Mouse (Mus musculus): ENCODE measurements around the gene Gpr107. TPM values are rescaled to one million over a fixed set of nuclear protein-coding genes. Genes with fewer than 3 reads are reported as not detected.

The Gpr107 gene
- polyA plus RNA-seq, 1 experiment from 2014 or later = 33.7 TPM

DNA sequence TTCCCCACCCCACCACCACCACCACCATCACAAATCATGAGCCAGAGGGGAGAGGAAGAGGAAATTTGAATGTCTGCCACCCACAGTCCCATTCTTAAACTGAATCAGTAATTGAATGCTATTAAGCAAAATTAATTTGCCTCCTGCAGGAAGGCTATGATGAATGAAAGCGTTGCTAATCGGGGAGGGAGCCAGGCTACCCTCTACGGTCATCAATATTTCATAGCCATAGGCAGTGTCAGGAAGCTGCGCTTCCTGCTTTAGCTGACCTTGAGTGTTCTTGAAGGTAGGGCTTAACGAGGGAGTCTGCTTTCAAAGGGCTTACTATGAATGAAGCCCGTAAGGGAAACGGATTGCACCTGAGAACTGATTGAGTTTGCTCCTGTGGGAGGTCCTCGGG, 54.8 kb downstream of the Gpr107 start:
- no peak overlapping the region for H3K4me2 ChIP-seq
- H3K27ac ChIP-seq (replicated peaks) = peak overlapping the region; percentile 46
- peak; percentile 39 for ATAC-seq (ENCODE audit: low FRiP score)
- no peak overlapping the region for H3K4me3 ChIP-seq (replicated peaks)
- peaks cover 32% of the 10 kb centered on the region for H3K36me3 ChIP-seq
- H3K27me3 ChIP-seq (replicated peaks) = no peaks in the 10 kb centered on the region
- 28% methylated on average over 8 of the region's 8 CpGs for WGBS
- H3K9me3 ChIP-seq (replicated peaks) = no peaks in the 10 kb centered on the region
- peaks cover 26% of the 10 kb centered on the region for H3K4me1 ChIP-seq
- H3K9ac ChIP-seq (replicated peaks) = no peak overlapping the region

DNA sequence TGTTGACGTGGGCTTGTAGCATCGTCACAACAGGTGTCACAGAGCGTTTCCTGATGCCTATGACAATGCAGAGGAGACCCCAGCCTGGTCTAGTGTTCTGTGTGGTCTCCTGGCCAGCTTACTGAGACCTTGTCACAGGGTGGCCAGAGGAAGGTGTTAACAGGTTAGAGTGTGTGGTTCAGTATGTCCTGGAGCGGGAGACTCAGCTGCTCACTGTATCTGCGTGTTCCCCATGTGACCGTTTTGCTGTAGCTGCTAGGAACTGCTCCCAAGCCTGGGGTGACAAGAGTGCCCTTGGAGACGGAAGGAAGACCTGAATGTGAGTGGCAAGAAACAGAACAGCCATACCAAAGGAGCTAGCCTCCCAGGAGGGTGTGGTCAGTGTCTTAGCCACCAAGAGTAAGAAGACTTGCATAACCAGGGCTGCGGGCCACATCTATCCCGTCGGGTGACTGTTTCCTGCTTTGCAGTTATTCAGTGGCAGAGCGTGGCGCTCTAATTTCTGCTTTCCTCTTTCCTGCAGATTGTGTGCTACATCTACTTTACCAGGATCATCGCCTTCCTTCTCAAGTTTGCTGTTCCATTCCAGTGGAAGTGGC, 56.5 kb downstream of the Gpr107 start:
- Histone ChIP-seq H3K9ac (replicated peaks) (no peak overlapping the region), H3K36me3 (peaks cover 47% of the 10 kb centered on the region), H3K27me3 (replicated peaks) (no peaks in the 10 kb centered on the region), H3K4me2 (no peak overlapping the region), H3K9me3 (replicated peaks) (no peaks in the 10 kb centered on the region), H3K4me3 (replicated peaks) (no peak overlapping the region), H3K27ac (replicated peaks) (no peak overlapping the region), H3K4me1 (peaks cover 22% of the 10 kb centered on the region)
- no peak for ATAC-seq (ENCODE audit: low FRiP score)
- WGBS = 90% methylated on average over 13 of the region's 13 CpGs

DNA sequence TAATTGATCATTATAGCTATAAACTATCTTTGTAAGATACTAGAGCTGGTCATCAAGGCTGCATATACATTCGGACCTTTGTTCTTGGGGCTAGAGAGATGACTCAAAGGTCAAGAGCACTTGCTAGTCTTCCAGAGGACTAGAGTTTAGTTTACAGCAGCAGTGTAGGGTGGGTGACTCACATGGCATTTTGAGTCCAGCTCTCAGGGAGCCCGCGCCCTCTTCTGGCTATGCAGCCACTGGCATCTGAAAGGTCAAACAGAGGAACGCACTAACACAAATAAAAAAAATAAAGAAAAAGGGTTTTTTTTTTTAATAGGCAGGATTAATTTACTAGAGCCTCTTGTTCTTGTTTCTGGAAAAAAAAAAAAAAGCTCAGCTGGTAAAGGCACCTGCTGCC, 57.4 kb downstream of the Gpr107 start:
- no peak overlapping the region for H3K9ac ChIP-seq (replicated peaks)
- WGBS = 93% methylated on average over 4 of the region's 4 CpGs
- H3K4me2 ChIP-seq = no peak overlapping the region
- no peak overlapping the region for H3K27ac ChIP-seq (replicated peaks)
- H3K36me3 ChIP-seq = peaks cover 55% of the 10 kb centered on the region
- no peaks in the 10 kb centered on the region for H3K27me3 ChIP-seq (replicated peaks)
- H3K4me1 ChIP-seq = peaks cover 22% of the 10 kb centered on the region
- no peak for ATAC-seq (ENCODE audit: low FRiP score)
- H3K9me3 ChIP-seq (replicated peaks) = no peaks in the 10 kb centered on the region
- no peak overlapping the region for H3K4me3 ChIP-seq (replicated peaks)

- Histone ChIP-seq H3K4me3 (replicated peaks) (no peak overlapping the region), H3K9me3 (replicated peaks) (no peaks in the 10 kb centered on the region), H3K27ac (replicated peaks) (no peak overlapping the region), H3K9ac (replicated peaks) (no peak overlapping the region), H3K36me3 (peaks cover 62% of the 10 kb centered on the region), H3K4me1 (peaks cover 21% of the 10 kb centered on the region), H3K27me3 (replicated peaks) (no peaks in the 10 kb centered on the region), H3K4me2 (no peak overlapping the region)
- WGBS = 69% methylated on average over 11 of the region's 11 CpGs
- ATAC-seq (ENCODE audit: low FRiP score) = no peak
Measured at GRCm38 (mm10) chr2:31210144-31210847, 58.2 kb downstream of the Gpr107 start.

- peaks cover 12% of the 10 kb centered on the region for H3K4me1 ChIP-seq
- no peak for ATAC-seq (ENCODE audit: low FRiP score)
- no peaks in the 10 kb centered on the region for H3K9me3 ChIP-seq (replicated peaks)
- H3K27me3 ChIP-seq (replicated peaks) = no peaks in the 10 kb centered on the region
- no peak overlapping the region for H3K27ac ChIP-seq (replicated peaks)
- H3K36me3 ChIP-seq = peaks cover 65% of the 10 kb centered on the region
- no peak overlapping the region for H3K4me3 ChIP-seq (replicated peaks)
- 70% methylated on average over 3 of the region's 3 CpGs for WGBS
- H3K4me2 ChIP-seq = no peak overlapping the region
- H3K9ac ChIP-seq (replicated peaks) = no peak overlapping the region
Measured at GRCm38 (mm10) chr2:31211204-31211603, 59.1 kb downstream of the Gpr107 start.

- Histone ChIP-seq H3K36me3 (peaks cover 49% of the 10 kb centered on the region), H3K9ac (replicated peaks) (no peak overlapping the region), H3K4me2 (no peak overlapping the region), H3K27me3 (replicated peaks) (no peaks in the 10 kb centered on the region), H3K27ac (replicated peaks) (no peak overlapping the region), H3K4me1 (0 out of 2 replicates have a peak, but pooled peaks cover 2% of the 10 kb centered on the region), H3K4me3 (replicated peaks) (no peak overlapping the region), H3K9me3 (replicated peaks) (no peaks in the 10 kb centered on the region)
- 0 out of 2 replicates have a peak, but pooled peaks have one; percentile 37 for ATAC-seq (ENCODE audit: low FRiP score)
- 70% methylated on average over 16 of the region's 16 CpGs for WGBS
Measured at GRCm38 (mm10) chr2:31214211-31214796, 62.2 kb downstream of the Gpr107 start.

DNA sequence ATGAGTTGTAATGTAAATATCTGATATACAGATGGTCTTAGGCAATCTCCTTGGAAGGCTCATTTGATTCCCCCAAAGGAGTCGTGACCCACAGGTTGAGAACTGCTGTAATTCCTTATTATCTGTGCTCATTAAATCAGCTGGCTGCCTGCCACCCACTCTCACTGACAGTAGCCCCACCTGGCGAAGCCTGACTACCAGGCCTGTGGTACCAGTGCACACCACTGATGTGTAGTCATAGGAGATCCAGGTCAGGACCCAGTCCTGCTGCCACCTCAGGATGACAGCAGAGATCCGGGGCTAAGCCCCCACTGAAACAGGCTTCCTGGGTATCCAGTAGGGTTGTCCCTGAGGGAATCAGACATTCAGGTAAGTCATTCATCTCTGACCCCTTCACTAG, 66.5 kb downstream of the Gpr107 start:
- Histone ChIP-seq H3K4me3 (replicated peaks) (no peak overlapping the region), H3K4me1 (no peaks in the 10 kb centered on the region), H3K4me2 (no peak overlapping the region), H3K36me3 (peaks cover 18% of the 10 kb centered on the region), H3K27ac (replicated peaks) (no peak overlapping the region), H3K9me3 (replicated peaks) (no peaks in the 10 kb centered on the region), H3K9ac (replicated peaks) (no peak overlapping the region), H3K27me3 (replicated peaks) (no peaks in the 10 kb centered on the region)
- ATAC-seq (ENCODE audit: low FRiP score) = no peak
- 73% methylated on average over 3 of the region's 3 CpGs for WGBS

DNA sequence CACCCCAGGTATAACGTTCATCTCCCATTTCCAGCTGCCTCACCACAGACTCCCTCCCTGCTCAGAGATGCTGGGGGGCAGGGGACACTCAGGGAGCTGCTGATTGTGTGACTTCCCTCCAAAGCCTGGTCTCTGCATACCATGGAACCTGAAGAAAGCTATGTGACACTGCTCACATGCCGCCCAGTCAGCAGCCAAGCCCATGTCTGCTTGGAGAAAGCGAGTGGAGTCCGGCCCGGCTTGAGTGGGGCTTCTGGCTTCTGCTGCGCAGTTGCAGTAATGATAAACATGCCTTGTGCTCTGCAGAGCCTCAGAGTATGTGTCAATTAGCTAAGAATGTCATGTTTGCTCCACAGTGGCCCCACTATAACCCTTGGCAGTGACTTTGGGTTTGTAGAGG, 67.4 kb downstream of the Gpr107 start:
- ATAC-seq (ENCODE audit: low FRiP score) = no peak
- Histone ChIP-seq H3K9ac (replicated peaks) (no peak overlapping the region), H3K27me3 (replicated peaks) (no peaks in the 10 kb centered on the region), H3K36me3 (peaks cover 11% of the 10 kb centered on the region), H3K27ac (replicated peaks) (no peak overlapping the region), H3K4me2 (no peak overlapping the region), H3K4me1 (no peaks in the 10 kb centered on the region), H3K9me3 (replicated peaks) (no peaks in the 10 kb centered on the region), H3K4me3 (replicated peaks) (no peak overlapping the region)
- WGBS = 91% methylated on average over 6 of the region's 6 CpGs

DNA sequence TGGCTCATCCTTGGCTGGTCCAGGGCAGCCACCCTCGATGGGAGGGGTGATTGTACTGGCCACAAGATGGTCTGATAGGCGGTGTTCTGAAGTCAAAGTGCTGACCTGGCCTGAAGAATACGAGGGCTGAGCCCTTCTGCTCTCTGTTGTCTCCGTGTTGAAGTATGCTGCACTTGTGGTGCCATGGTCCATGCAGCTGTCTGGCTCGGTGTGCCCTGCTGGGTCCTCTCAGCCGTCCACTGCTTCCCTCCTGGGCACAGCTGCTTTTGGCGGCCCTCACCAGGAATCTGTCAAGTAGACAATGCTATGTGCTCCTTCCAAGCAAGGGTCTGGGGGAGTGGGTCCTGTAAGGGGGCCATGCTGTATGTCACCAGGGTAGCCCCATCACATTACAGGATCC, 68.7 kb downstream of the Gpr107 start:
- Histone ChIP-seq H3K27ac (replicated peaks) (no peak overlapping the region), H3K4me1 (no peaks in the 10 kb centered on the region), H3K36me3 (no peaks in the 10 kb centered on the region), H3K9me3 (replicated peaks) (no peaks in the 10 kb centered on the region), H3K27me3 (replicated peaks) (no peaks in the 10 kb centered on the region), H3K4me2 (no peak overlapping the region), H3K9ac (replicated peaks) (no peak overlapping the region), H3K4me3 (replicated peaks) (no peak overlapping the region)
- 68% methylated on average over 7 of the region's 7 CpGs for WGBS
- no peak for ATAC-seq (ENCODE audit: low FRiP score)

GRCm38 (mm10) chr2:31221582-31221981, 69.5 kb downstream of the Gpr107 start:
- ATAC-seq (ENCODE audit: low FRiP score) = no peak

DNA sequence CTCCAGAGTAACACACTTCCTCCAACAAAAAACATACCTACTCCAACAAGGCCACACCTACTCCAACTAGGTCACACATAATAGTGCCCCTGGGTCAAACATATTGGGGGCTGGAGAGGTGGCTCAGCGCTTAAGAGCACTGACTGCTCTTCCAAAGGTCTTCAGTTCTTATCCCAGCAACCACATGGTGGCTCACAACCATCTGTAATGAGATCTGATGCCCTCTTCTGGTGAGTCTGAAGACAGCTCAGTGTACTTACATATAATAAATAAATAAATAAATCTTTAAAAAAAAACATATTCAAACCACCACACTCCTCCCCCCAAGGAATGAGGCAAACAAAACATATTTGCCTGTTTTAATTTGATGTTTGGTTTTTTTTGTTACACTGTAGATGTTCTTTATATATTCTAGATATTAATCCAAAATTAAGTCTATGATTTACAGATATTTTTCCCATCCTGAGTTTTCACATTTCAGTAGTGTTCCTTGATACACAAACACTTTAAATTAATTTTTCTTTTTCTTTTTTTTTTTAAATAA, 76.7 kb downstream of the Gpr107 start:
- no peaks in the 10 kb centered on the region for H3K4me1 ChIP-seq
- no peaks in the 10 kb centered on the region for H3K27me3 ChIP-seq (replicated peaks)
- H3K36me3 ChIP-seq = no peaks in the 10 kb centered on the region
- no peak overlapping the region for H3K4me3 ChIP-seq (replicated peaks)
- no peak overlapping the region for H3K27ac ChIP-seq (replicated peaks)
- no peak overlapping the region for H3K4me2 ChIP-seq
- no peaks in the 10 kb centered on the region for H3K9me3 ChIP-seq (replicated peaks)
- H3K9ac ChIP-seq (replicated peaks) = no peak overlapping the region
- no peak for ATAC-seq (ENCODE audit: low FRiP score)
- WGBS = 57% methylated on average over 1 of the region's 1 CpGs

More at GRCm38 (mm10) chr2:31221582-31221981, 69.5 kb downstream of the Gpr107 start:
- Histone ChIP-seq H3K27me3 (replicated peaks) (no peaks in the 10 kb centered on the region), H3K4me2 (no peak overlapping the region), H3K4me1 (no peaks in the 10 kb centered on the region), H3K36me3 (no peaks in the 10 kb centered on the region), H3K4me3 (replicated peaks) (no peak overlapping the region), H3K27ac (replicated peaks) (no peak overlapping the region), H3K9ac (replicated peaks) (no peak overlapping the region), H3K9me3 (replicated peaks) (no peaks in the 10 kb centered on the region)
- 83% methylated on average over 5 of the region's 5 CpGs for WGBS
